Mouse (Mus musculus) mesoderm, embryonic 11.5 days (tissue): ENCODE results near the gene P4hb.

Source experiments
- DNase-seq: peaks from one replicate; pipeline ENCODE4 v3.0.0-alpha.2; 2012; ENCODE audit warnings: low read depth, low spot score

The P4hb gene

GRCm38 (mm10) chr11:120572752-120573584 lies at the start of gene P4hb:
P4hb (minus strand) TSS chr11:120573253.
- DNase-seq, result peak; percentile 100

- no peak for DNase-seq
Observed at GRCm38 (mm10) chr11:120622805-120623204, 49.8 kb upstream of the P4hb start.

GRCm38 (mm10) chr11:120620195-120620594 lies 47.1 kb upstream of the P4hb start:
- no peak for DNase-seq

GRCm38 (mm10) chr11:120618619-120619535 lies 45.8 kb upstream of the P4hb start:
- no peak for DNase-seq

GRCm38 (mm10) chr11:120617519-120618112 lies 44.6 kb upstream of the P4hb start, which contains the start of gene Pcyt2:
Pcyt2 (minus strand) TSS chr11:120617936.
- peak; percentile 94 for DNase-seq

- no peak for DNase-seq
Observed at GRCm38 (mm10) chr11:120616617-120617294, 43.7 kb upstream of the P4hb start.

- no peak for DNase-seq
Observed at GRCm38 (mm10) chr11:120615606-120616203, 42.7 kb upstream of the P4hb start.

- DNase-seq, result no peak
Observed at GRCm38 (mm10) chr11:120615167-120615566, 42.1 kb upstream of the P4hb start.

- no peak for DNase-seq
Observed at GRCm38 (mm10) chr11:120613976-120614375, 40.9 kb upstream of the P4hb start.

- no peak for DNase-seq
Observed at GRCm38 (mm10) chr11:120613481-120613972, 40.5 kb upstream of the P4hb start.

- DNase-seq, result peak; percentile 72
Observed at GRCm38 (mm10) chr11:120612763-120613162, 39.7 kb upstream of the P4hb start.

GRCm38 (mm10) chr11:120610477-120611046 lies 37.5 kb upstream of the P4hb start:
- no peak for DNase-seq

GRCm38 (mm10) chr11:120609250-120609649 lies 36.2 kb upstream of the P4hb start:
- no peak for DNase-seq

GRCm38 (mm10) chr11:120608241-120609034 lies 35.4 kb upstream of the P4hb start, which contains the start of gene Npb:
Npb (plus strand) TSS chr11:120608477.
- DNase-seq, result no peak

GRCm38 (mm10) chr11:120606764-120607163 lies 33.7 kb upstream of the P4hb start:
- DNase-seq, result no peak

- no peak for DNase-seq
Observed at GRCm38 (mm10) chr11:120605667-120606066, 32.6 kb upstream of the P4hb start.

- DNase-seq, result no peak
Observed at GRCm38 (mm10) chr11:120603545-120603944, 30.5 kb upstream of the P4hb start.

- no peak for DNase-seq
Observed at GRCm38 (mm10) chr11:120600716-120601115, 27.7 kb upstream of the P4hb start.

- no peak for DNase-seq
Observed at GRCm38 (mm10) chr11:120598990-120599549, 26.0 kb upstream of the P4hb start.
